Mouse (Mus musculus) adrenal gland, adult (tissue): ENCODE data around the gene Nfib.

Experiments used
- DNase-seq, 2 experiments: peaks; one replicate each; pipeline ENCODE4 v3.0.0; 2022 to 2023; ENCODE audit warnings: low spot score in 1 of 2; ENCODE audit not compliant: inconsistent age in 2 of 2

The Nfib gene

DNA sequence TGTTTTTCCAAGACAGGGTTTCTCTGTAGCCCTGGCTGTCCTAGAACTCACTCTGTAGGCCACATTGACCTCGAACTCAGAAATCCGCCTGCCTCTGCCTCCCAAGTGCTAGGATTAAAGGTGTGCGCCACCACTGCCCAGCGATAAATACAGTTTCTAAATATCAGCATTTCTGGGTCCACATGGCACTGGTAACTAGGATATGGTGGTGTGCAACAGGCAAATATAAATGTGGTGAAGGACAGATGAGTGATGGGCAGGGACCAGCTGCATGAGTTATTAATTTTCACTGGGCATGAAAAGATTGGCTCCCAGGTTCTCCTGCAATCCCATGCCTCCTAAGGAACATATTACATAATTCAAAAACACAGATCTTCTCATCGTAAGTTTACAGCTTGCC, 266.9 kb downstream of the Nfib start:
- no peak for DNase-seq

DNA sequence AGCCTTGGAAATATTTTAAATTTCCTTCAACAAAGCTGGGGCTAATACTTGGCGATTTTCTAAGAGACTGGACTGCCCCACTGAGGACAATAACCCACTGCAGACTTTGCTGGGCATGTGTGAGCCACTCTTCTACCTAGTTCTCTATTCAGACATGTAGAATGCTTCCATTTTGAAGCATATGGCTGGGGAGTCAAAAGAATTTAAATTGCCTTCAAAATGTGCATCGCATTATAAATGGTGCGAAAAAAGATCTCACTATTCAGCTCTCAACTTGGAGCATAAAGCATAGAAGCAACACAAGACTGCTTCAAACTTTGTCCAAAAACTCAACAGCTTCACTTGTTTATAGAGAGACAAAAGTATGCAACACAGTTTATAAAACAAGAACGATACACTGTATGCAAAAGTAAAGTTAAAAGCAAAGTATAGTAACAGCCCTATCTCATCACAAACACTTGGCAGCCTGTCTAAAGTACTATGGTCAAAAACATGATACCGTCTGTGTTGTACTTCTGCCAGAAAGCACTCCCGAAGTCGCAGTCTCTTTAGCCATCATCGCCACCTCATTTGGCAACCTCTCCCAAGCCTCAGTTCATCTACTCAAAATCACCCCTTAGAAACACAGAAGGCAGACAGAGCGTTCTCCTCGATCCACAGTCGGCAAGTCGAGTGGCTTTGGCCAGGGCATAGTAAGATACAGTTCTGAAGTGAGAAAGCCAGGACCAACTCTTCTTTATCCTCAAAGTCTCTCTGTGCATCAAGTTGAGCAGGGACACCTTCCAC, 267.8 kb downstream of the Nfib start:
- DNase-seq, result no peak

DNA sequence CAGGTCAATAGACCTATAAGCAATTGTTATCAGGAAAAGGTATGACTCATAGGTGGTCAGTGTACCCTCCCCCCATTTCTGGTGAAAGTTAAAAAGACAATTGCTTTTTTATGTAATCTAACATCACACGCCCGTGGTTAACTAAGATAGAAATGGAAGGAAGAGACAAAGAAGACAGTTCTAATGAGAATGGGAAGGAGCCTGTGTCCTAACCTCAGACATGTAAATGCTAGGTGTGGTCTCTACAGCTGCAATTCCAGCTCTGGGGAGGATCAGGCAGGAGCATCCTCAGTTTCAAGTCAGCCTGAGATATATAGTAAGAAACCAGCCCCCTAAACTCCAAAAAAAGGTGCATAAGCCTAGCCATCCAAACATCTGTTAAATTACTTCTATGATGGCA, 268.9 kb downstream of the Nfib start:
- no peak for DNase-seq

DNA sequence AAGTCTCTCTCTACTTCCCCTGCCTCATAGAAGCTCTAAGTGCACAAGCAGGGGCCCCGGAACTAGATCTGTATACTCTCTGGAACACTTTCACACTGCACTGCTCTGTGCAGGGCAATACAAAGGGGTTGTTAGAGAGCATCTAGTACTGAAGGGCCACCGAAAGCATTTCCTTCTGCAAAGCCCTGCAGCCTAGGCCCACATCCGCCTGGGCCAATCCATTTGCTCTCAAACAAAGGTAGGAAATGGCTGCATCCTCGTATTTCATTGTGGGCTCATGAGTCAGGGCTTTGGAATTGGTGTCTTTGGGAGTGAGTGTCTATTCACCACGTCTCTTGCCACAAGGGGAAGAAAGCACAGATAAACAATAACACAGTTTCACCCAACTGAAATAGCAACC, 269.8 kb downstream of the Nfib start:
- DNase-seq, result peak; percentile 55 to 78

- DNase-seq, result no peak
These were observed 271.4 kb downstream of the Nfib start for GRCm38 (mm10) chr4:82433926-82434705.

GRCm38 (mm10) chr4:82431831-82432230, 273.7 kb downstream of the Nfib start:
- DNase-seq, result no peak

GRCm38 (mm10) chr4:82430802-82431201, 274.7 kb downstream of the Nfib start:
- DNase-seq, result no peak

GRCm38 (mm10) chr4:82426224-82426623, 279.3 kb downstream of the Nfib start:
- no peak for DNase-seq

- DNase-seq, result no peak
These were observed 287.3 kb downstream of the Nfib start for GRCm38 (mm10) chr4:82418241-82418640.

DNA sequence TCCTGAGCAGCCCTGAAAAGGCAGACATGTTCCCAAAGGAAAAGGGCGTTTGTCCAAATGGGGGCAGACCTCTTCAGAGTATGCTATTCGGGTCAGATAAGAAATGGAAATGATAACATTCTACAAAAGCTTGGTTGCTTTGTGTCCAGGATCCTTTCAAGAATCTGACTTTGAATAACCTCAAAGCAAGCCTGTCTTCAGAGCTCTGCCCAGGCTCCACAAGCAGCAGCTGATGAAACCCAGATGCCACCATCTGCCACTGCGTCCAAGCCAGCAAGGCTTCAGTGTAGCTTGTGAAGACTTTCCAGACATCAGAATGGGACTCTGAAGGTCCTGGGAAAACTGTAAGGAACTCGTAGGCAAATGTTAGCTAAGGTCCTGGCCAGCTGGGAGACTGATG, 289.7 kb downstream of the Nfib start:
- DNase-seq, result no peak

GRCm38 (mm10) chr4:82412651-82413050, 292.9 kb downstream of the Nfib start:
- DNase-seq, result no peak

DNA sequence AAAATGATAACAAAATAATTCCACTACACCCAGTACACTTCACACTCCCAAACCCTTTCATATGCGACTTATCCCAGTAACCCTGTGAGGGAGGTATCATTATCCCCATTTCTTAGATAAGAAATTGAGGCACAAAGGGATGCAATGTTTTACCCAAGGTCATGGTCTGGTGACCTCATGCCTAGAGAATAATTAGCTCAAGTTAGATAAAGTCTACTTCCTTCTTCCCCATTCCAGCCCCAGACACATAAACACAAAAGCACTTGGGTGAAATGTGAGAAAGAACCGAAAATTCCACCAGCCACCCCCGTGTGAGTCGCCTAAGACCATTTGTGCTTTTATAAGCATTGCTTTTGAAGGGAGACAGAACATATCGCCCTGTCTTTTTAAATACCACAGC, 293.6 kb downstream of the Nfib start:
- DNase-seq, result no peak

DNA sequence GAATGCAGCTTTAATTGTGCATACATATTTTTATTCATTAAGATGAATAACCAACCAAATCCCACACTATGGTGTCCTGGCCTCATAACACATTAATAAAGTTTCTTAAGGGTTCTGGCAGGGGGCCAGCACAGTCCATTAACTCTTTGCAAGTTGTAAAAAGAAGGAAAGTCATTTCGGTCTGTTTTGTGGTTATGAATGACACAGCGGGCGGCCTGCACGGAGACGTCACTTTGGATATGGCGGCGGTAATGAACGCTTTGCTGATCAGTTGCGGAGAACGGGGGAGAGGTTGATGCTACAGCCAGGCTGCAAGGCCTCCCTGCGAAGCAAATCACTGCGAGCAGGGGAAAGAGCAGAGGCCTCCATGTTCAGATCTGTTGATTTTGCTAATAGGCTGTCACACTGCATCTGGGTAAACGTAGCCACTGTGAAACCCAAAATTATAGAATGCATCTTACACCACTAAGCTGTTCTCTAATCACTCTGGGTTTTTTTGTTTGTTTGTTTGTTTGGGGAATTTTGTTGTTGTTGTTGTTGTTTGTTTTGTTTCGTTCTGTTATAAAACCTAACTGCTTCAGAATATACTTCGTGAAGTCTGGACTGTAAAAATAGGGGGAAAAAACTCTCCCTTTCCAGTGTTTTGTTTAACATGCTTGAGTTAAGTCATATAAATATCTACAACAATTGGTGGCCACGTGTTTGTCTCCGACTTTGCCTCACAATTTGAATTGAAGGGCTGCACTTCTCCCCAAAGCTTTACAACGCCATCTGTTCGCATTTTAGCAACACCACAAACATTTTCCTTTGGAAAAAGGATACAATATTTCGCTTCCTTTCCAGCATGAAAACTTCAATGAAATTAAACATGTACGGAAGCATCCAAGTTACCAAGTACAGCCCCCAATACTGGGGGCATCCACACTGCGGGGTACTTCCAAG, 296.8 kb downstream of the Nfib start:
- no peak for DNase-seq

DNA sequence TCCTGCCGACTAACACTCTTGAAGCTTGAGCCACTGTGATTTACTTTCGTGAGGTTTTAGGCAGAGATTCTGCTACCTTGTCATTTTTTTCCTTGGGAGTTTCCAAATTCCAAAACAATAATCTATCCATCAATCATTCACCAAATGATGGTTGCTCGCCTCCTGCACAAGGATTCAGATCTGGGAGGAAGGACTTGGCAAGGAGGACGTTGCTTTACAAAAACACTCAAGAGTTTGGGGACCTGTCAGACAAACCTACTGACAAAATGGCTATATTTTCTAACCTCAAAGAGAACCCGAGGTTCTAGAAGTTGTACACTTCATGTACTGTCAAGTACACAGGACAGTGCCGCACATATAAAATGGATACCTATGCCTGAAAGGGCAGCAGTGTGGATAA, 299.0 kb downstream of the Nfib start:
- no peak for DNase-seq

DNA sequence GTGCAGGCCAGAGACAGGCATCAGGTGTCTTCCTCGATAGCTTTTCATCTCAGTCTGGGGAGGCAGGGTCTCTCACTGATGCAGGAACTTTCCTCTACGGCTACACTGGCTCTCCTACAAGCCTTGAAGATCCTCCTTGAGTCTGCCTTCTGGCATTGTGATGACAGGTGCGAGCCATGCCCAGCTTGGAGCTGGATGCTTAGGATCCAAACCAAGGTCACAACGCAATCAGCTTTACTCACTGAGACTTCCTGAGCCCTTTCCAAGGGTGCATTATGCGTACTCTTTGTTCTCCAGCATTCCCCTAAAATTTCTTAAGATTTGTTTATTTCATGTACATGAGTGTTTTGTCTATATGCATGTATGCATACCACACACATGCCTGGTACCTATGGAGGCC, 299.8 kb downstream of the Nfib start:
- no peak for DNase-seq

DNA sequence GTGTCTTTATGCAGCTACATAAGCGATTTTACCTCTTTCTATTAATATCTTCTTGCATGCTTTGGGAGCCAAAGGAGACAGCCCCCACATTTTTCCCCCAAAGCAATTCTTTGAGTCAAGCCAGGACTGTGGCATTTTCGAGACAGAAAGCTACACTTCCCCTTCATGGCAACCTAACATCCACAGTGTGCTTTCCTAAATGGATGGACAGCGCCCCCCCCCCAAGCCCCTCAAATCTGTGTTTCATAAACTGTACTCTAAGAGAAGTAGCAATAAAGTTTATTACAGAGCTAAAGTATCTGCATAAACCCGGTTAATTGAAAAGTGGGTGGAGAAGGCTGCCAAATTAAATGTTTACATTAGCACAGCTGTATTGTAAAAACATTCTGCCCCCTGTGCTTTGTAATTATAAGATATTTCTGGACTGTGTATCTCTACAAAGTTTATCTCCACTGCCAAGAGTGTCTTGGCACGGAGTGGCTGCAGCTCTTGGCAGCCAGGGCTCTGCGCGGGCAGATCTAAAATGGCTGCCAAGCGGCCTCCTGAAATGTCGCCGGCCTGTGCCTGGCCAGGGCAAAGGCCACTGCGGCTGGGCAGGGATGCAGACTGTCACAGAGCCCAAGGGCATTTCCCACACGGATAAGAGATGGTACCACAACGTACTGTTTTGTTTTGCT, 301.4 kb downstream of the Nfib start:
- DNase-seq, result peak; percentile 81 to 89

GRCm38 (mm10) chr4:82402666-82403065, 302.9 kb downstream of the Nfib start:
- no peak for DNase-seq

DNA sequence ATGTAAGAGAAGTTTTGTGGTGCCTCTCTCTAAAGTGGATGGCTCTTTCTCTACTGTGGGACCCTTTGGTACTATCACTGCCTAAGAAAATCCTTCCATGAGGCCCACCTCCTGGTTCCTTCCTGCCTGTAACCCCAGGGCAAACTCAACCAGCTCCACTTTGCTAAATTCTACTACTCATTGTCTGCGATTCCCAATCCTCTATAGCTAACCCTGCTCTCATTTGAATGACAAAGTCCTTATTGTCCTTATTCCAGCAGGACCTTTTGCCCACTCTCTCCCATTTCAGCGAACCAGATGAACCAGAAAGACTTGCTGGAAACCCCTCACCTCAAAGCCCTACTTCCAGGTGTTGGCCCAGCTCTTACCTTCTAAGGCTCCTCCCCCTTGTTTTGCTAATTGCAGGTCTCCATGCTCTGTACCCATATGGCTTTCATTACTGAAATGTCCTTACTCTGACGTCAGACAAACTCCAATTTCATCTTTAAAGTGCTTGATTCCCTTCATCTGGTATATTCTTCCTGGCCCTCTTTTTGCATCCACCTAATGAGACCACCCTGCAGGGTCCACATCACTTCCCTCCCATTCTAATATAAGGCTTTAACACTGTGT, 304.0 kb downstream of the Nfib start:
- DNase-seq, result no peak

DNA sequence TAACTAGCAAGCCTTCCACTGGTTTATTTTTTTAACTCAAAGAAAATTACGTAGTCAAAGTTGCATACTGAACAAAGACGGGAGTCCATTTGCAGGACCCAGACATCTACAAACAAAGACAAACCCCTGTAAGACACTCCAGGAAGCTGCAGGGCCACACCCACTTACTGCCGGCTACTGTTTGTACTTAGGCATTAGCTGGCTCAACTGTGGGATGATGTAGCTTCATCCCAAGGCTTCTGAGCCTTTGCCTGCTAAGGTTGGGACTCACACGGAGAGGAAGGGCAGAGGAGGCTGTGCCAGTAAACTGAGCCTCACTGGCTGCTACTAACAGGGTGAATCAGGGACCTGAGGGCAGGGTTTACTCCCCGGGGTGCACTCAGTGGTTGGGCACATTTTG, 305.0 kb downstream of the Nfib start:
- peak; percentile 37 to 78 for DNase-seq
